Mouse (Mus musculus) MEL-GATA-1-ER (cell line): ENCODE measurements around the gene Mta3.

Source experiments
- DNase-seq: peaks from one replicate; pipeline ENCODE4 v3.0.0-alpha.2; 2012; ENCODE audit warnings: low read depth; ENCODE audit errors: extremely low read depth

Mta3 gene

GRCm38 (mm10) chr17:83807778-83808398, 101.9 kb downstream of the Mta3 start:
- peak; percentile 83 for DNase-seq

GRCm38 (mm10) chr17:83808476-83809098, 102.6 kb downstream of the Mta3 start:
- DNase-seq, result peak; percentile 31

DNA sequence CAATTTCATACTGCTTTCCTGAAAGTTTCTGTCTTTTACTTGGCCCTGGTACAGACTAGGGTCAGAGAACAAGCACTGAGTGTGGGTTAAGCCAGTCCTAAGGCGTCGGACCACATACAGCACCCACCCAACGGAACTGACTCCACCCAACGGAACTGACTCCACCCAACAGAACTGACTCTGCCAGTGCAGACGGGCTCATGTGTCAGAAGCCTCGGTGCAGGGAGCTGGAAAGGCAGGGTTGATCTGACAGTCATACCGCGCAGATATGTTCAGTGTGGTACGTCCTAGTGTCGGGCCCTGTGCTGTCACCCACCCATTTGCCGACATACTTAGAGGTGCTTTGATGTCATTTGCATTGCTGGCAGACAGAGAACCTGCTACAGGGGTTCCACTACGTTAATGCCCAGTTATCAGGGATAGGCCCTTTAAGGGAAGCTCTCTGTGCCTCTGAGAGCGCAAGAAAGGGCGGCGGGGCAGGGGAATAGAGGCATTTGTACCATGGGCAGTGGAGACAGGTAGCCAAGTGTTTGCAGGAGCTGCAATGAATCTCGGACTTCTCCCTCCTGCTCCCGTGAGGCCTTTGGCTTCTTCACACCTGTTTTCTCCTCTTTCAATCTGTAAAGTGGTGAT, 103.3 kb downstream of the Mta3 start:
- DNase-seq, result peak; percentile 91

DNA sequence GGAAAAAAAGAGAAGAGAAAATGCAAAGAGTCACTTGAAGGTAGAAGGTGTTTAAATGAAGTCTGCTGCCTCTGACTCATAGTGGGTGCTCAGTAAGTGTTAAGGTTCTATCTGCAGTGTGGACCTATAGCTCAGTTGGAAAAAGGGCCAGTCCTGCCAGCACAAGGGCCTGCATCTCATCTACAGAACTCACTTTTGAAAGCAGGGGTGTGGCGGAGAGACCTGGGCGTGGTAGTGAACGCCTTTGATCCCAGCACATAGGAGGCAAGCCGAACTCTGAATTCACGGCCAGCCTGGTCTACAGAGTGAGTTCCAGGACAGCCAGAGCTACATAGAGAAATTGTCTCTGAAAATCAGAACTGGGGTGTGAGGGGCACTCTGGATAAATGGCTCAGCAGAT, 104.3 kb downstream of the Mta3 start:
- no peak for DNase-seq

GRCm38 (mm10) chr17:83812200-83812944, 106.4 kb downstream of the Mta3 start:
- DNase-seq, result no peak

DNA sequence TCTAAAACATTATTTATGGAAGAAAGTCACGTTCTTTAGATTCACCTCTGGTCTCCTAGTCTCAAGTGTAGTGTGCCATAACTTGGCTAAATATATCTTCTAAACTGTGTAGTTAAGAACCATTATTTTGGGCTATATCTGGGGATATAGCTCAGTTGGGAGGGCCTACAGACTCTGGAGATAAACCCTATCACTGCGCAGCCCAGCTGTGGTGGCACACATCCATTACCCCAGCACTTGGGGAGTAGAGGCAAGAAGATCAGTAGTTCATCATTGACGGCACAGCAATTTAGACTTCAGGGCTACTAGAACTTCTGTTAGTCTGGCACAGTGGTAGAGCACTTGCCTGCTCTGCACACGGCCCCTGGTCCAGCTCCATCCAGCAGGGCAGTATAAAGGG, 107.1 kb downstream of the Mta3 start:
- DNase-seq, result no peak

- DNase-seq, result no peak
Observed at GRCm38 (mm10) chr17:83816996-83817395, 111.0 kb downstream of the Mta3 start.

DNA sequence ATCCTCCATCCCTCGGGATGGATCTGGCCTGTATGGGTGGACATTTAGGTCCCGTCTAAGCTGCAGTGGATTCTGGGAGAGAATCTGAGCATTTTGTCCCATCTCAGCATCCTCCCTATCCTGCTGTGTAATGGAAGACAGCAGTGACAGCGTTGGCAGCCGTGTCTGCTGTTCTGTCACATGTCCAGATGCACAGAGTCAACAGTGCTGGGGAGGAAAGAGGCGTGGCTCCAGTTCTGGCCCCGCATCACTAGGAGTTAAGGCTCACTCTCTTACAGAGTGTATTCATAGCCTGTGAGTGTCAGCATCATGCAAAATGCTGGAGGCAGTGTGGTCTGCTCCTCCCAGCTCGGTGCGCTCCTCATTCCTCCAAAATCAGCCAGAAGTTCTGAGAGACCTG, 113.5 kb downstream of the Mta3 start:
- no peak for DNase-seq

DNA sequence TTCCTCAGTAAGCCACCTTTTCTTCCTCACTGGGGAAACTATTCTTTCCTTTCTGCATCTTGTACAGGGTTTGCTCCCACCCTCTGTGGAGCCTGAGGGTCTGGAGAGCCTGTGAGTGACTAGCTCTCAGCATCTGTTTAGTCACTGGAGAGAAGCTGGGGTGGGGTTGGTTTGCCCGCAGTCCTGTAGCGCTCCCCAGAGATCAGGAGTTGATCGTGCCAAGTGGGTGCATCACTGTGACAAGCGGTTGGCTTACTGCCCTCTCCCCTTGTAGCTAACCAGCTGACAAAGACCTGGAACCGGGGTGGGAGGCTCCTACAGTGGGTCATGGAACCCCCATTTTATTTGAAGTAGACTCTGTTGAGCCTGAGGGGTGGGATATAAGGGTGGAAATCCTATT, 114.7 kb downstream of the Mta3 start:
- DNase-seq, result no peak

GRCm38 (mm10) chr17:83821876-83822275, 115.9 kb downstream of the Mta3 start:
- DNase-seq, result no peak

DNA sequence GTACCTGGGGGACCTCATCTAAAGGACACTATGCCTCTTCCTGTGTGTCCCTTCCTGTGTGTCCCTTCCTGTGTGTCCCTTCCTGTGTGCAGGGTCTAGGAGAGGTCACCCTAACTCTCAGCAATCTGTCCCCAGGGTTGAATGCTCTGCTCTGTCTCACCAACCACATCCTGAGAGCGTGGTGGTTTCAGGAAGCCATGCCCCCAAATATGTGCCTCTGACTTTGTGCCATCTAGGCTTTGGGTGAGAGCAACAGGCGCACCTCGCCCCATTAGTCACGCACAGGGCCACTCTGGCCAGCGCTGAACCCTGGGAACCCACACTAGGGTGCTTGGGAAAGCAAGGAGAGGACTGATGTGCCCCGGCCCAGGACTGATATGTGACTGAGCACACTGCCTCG, 117.9 kb downstream of the Mta3 start:
- DNase-seq, result no peak

- DNase-seq, result no peak
Observed at GRCm38 (mm10) chr17:83829356-83829755, 123.4 kb downstream of the Mta3 start.

GRCm38 (mm10) chr17:83830616-83831292, 124.8 kb downstream of the Mta3 start:
- DNase-seq, result peak; percentile 50

GRCm38 (mm10) chr17:83834120-83834519, 128.2 kb downstream of the Mta3 start:
- no peak for DNase-seq

- no peak for DNase-seq
Observed at GRCm38 (mm10) chr17:83836048-83836447, 130.1 kb downstream of the Mta3 start.

DNA sequence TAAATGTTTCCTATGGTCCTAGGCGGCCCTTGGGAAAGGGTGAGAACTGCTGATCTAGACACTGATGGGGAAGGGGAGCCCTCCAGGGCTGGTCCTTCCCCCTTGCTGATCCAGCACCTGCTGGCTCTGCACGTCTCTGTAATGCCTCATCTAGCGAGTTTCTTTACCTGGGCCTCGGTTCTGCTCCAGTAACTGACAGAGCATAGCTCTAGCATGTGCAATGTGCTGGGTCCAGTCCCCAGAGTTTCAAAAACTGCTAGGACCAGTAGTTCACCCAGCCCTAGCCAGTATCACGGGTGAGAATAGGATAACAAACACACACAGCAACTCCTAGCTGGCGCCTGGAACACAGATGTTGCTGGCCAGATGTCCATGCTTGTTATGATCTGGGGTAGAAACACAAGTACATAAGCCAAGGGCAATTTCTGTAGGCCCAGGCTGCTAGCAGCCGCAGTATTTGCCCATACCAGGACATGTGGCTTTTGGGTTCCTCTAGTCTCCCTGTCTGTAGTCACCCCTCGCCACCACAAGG, 131.8 kb downstream of the Mta3 start:
- no peak for DNase-seq

DNA sequence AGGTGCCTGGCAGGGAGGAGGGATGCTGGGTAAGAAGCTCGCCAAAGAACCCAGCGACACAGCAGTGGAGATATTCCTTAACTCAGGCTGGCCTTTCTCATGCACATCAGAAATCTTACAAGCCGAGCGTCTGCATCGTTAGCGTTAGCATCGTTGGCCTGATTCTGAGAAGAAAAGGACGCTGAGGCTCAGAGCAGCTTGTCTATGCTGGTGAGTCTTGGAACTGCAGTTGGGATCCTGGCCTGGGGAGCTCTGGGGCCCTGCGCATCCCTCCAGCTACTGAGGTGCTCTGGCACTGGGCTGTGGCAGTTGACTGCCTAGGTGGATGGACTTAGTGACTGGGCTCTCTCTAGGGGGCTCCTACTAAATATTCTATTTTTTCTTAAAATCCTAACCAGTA, 133.2 kb downstream of the Mta3 start:
- DNase-seq, result no peak

- DNase-seq, result no peak
Observed at GRCm38 (mm10) chr17:83841011-83841410, 135.0 kb downstream of the Mta3 start.

DNA sequence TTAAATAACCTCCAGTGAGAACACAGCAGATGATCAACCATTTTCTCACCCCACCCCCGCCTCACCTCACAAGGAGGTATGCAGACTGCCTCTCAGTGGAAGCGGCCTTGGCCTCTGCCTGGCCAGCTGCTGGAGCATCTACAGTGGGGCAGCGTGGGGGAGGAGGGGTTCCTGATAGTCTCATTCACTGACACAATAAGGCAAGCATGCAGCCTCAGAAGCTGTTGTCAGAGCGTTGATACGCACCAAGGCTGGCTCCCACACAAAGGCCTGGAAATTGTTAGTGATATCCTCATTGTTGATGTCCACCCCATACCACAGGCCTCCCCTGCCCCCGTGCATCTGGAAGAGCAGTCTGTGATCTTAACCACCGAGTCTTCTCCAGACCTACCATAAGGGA, 137.8 kb downstream of the Mta3 start:
- DNase-seq, result no peak

DNA sequence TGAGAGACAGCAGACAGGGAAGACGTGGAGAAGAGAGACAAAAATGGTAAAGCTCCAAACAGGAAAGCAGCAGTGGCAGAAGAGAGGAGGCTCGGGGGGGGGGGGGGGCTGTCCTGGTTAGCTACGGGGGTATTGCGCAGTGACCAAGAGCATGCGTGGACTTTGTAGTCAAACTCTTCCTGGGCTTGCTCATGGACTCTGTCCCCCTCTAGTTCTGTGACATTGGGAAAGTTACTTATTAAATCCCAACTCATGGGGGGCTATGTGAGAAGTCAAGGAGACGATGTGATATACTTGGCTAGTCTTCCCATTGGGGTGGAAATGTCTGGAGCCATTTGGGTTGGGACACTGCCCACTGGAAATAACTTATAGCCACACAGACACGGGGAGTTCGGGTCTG, 139.6 kb downstream of the Mta3 start:
- DNase-seq, result no peak

DNA sequence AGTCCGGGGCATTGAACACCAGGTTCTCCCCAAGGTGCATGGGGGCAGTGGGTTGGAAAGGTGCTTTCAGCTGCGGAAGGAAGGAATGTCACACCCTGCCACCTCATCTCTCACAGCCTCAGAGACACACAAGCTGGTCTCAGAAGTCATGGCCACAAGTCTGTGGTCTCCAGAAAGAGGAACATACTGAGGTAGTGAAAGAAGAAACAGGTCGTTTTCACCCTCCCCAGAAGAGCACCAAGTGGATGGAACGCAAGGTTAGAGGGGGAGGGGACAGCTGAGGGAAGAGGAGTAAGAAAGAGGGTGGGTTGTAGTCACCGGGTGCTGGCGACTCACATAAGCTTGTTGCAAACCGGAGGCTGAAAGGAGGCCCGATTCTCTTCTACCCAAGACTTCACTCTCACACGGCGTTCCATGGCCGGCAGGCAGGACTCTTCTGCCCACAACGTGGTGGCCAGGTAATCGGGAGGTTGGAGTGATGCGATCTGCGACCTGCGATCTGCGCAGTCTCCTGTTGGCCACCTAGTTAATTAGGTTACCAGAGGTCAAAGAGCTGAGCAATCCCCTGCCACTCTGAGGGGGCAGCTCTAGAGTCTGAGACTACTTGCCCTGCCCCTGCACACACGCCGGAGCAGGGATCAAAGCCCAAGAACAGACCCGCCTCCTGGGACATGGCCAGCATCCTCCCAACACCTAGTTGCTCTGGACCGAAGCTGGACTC, 140.5 kb downstream of the Mta3 start:
- peak; percentile 80 for DNase-seq
